Mouse (Mus musculus) midbrain, embryonic 12.5 days (tissue): ENCODE measurements around the gene Soat1. TPM values are rescaled to one million over a fixed set of nuclear protein-coding genes. Genes with fewer than 3 reads are reported as not detected.
"Not testable (repeated sequence)": the region's sequence is repeated elsewhere in the genome, so short reads cannot be mapped to it uniquely, and the experiment has no call there.

Experiments
- ATAC-seq: fragments of 200-750 bp; cut with Nextera tagmentation; 2 replicates; pipeline ENCODE4 v1.8.0; 2017; ENCODE audit warnings: low read depth, moderate TSS enrichment, moderate library complexity; ENCODE audit not compliant: low FRiP score
- H3K27ac ChIP-seq: fragments of 300-500 bp; sonication (generic); replicated peaks from 2 replicates; pipeline ENCODE4 v1.5.1; 2016; ENCODE audit warnings: mild to moderate bottlenecking
- H3K27me3 ChIP-seq: fragments of 300-500 bp; sonication (generic); 2 replicates; pipeline ENCODE4 v1.6.1; 2016; ENCODE audit warnings: mild to moderate bottlenecking
- H3K36me3 ChIP-seq: fragments of 300-500 bp; sonication (generic); 2 replicates; pipeline ENCODE4 v1.6.1; 2016
- H3K4me1 ChIP-seq: fragments of 300-500 bp; sonication (generic); 2 replicates; pipeline ENCODE4 v1.6.1; 2016
- H3K4me2 ChIP-seq: fragments of 300-500 bp; sonication (generic); replicated peaks from 2 replicates; pipeline ENCODE4 v1.6.1; 2016; ENCODE audit warnings: mild to moderate bottlenecking, moderate library complexity
- H3K4me3 ChIP-seq: fragments of 300-500 bp; sonication (generic); 2 replicates; pipeline ENCODE4 v1.5.1; 2016; ENCODE audit warnings: mild to moderate bottlenecking
- H3K9ac ChIP-seq: fragments of 300-500 bp; sonication (generic); replicated peaks from 2 replicates; pipeline ENCODE4 v1.6.1; 2016; ENCODE audit warnings: mild to moderate bottlenecking, moderate library complexity
- H3K9me3 ChIP-seq: fragments of 300-500 bp; sonication (generic); 2 replicates; pipeline ENCODE4 v1.6.1; 2016; ENCODE audit warnings: mild to moderate bottlenecking
- WGBS: fragments of 180-500 bp; shearing (Covaris S2); methylation state at CpG from one replicate; pipeline ENCODE4 v1.1.7; 2016; 5-methylcytosine and 5-hydroxymethylcytosine counted together
- polyA plus RNA-seq: library from polyadenylated mRNA; unstranded; fragments of >200 nt; fragmentation: Nextera tagmentation; extraction: Ambion mirVana; gene quantifications from 2 replicates; pipeline ENCODE4 v1.2.1, GENCODE M21; 2016

The Soat1 gene
- 19.3 and 20.2 TPM in 2 replicates for polyA plus RNA-seq

- Histone ChIP-seq H3K36me3 (no peaks in the 10 kb centered on the region), H3K4me3 (peak within 1 kb of the TSS; percentile 83), H3K4me1 (peaks cover 13% of the 10 kb centered on the region; the same call in 1 of the 2 replicates), H3K27ac (peak within 1 kb of the TSS; percentile 68), H3K4me2 (peak within 1 kb of the TSS; percentile 85), H3K9me3 (no peaks in the 10 kb centered on the region), H3K9ac (peak within 1 kb of the TSS; percentile 79), H3K27me3 (no peaks in the 10 kb centered on the region)
- peak; percentile 97 for ATAC-seq
- WGBS: under 1% methylated on average over 35 of the region's 46 CpGs
Observed at GRCm38 (mm10) chr1:156473961-156474503, at the start of gene Soat1. Gene Soat1, minus strand, starts transcription at chr1:156474331.

GRCm38 (mm10) chr1:156523842-156524241, 49.7 kb upstream of the Soat1 start, which contains the start of gene Gm10031:
Gene Gm10031, plus strand, starts transcription at chr1:156524012.
- not testable (repeated sequence) for H3K9me3 ChIP-seq, H3K4me3 ChIP-seq, H3K4me1 ChIP-seq, H3K27me3 ChIP-seq, H3K36me3 ChIP-seq, H3K27ac ChIP-seq, H3K4me2 ChIP-seq, H3K9ac ChIP-seq
- 92% methylated on average over 22 of the region's 22 CpGs for WGBS
- ATAC-seq: peak; percentile 80; the same call in 1 of the 2 replicates

- Histone ChIP-seq H3K36me3 (no peaks in the 10 kb centered on the region), H3K4me1 (no peaks in the 10 kb centered on the region), H3K9ac (no peak overlapping the region), H3K4me2 (no peak overlapping the region), H3K27ac (no peak overlapping the region), H3K4me3 (no peak overlapping the region), H3K9me3 (no peaks in the 10 kb centered on the region), H3K27me3 (no peaks in the 10 kb centered on the region)
- no peak for ATAC-seq
- WGBS: 61% methylated on average over 15 of the region's 15 CpGs
Observed at GRCm38 (mm10) chr1:156521796-156522517, 47.8 kb upstream of the Soat1 start.

GRCm38 (mm10) chr1:156520136-156520780, 46.1 kb upstream of the Soat1 start:
- Histone ChIP-seq H3K36me3 (no peaks in the 10 kb centered on the region), H3K9ac (no peak overlapping the region), H3K9me3 (no peaks in the 10 kb centered on the region), H3K4me2 (no peak overlapping the region), H3K27me3 (no peaks in the 10 kb centered on the region), H3K27ac (no peak overlapping the region), H3K4me1 (no peaks in the 10 kb centered on the region), H3K4me3 (no peak overlapping the region)
- WGBS: 79% methylated on average over 3 of the region's 3 CpGs
- no peak for ATAC-seq

- H3K27me3 ChIP-seq: no peaks in the 10 kb centered on the region
- no peak overlapping the region for H3K4me3 ChIP-seq
- H3K36me3 ChIP-seq: no peaks in the 10 kb centered on the region
- H3K9me3 ChIP-seq: no peaks in the 10 kb centered on the region
- ATAC-seq: no peak
- no peak overlapping the region for H3K9ac ChIP-seq
- WGBS: 78% methylated on average over 3 of the region's 3 CpGs
- H3K4me2 ChIP-seq: no peak overlapping the region
- no peaks in the 10 kb centered on the region for H3K4me1 ChIP-seq
- no peak overlapping the region for H3K27ac ChIP-seq
Observed at GRCm38 (mm10) chr1:156507753-156508152, 33.6 kb upstream of the Soat1 start.

- Histone ChIP-seq H3K4me3 (no peak overlapping the region), H3K27me3 (no peaks in the 10 kb centered on the region), H3K27ac (no peak overlapping the region), H3K36me3 (no peaks in the 10 kb centered on the region), H3K9me3 (no peaks in the 10 kb centered on the region), H3K9ac (no peak overlapping the region), H3K4me1 (no peaks in the 10 kb centered on the region), H3K4me2 (no peak overlapping the region)
- no peak for ATAC-seq
- WGBS: 82% methylated on average over 2 of the region's 2 CpGs
Observed at GRCm38 (mm10) chr1:156505901-156506300, 31.8 kb upstream of the Soat1 start.

GRCm38 (mm10) chr1:156504945-156505523, 30.9 kb upstream of the Soat1 start:
- ATAC-seq: no peak
- no peak overlapping the region for H3K4me2 ChIP-seq
- WGBS: 81% methylated on average over 5 of the region's 5 CpGs

GRCm38 (mm10) chr1:156496910-156497309, 22.8 kb upstream of the Soat1 start:
- H3K9me3 ChIP-seq: no peaks in the 10 kb centered on the region
- no peaks in the 10 kb centered on the region for H3K4me1 ChIP-seq
- no peaks in the 10 kb centered on the region for H3K36me3 ChIP-seq
- no peak for ATAC-seq
- no peak overlapping the region for H3K27ac ChIP-seq
- H3K9ac ChIP-seq: no peak overlapping the region
- no peak overlapping the region for H3K4me3 ChIP-seq
- no peaks in the 10 kb centered on the region for H3K27me3 ChIP-seq
- 85% methylated on average over 5 of the region's 5 CpGs for WGBS
- no peak overlapping the region for H3K4me2 ChIP-seq

More at GRCm38 (mm10) chr1:156504945-156505523, 30.9 kb upstream of the Soat1 start:
- Histone ChIP-seq H3K27me3 (no peaks in the 10 kb centered on the region), H3K4me3 (no peak overlapping the region), H3K9ac (no peak overlapping the region), H3K36me3 (no peaks in the 10 kb centered on the region), H3K4me1 (no peaks in the 10 kb centered on the region), H3K27ac (no peak overlapping the region), H3K9me3 (no peaks in the 10 kb centered on the region)

- no peak overlapping the region for H3K4me2 ChIP-seq
- no peaks in the 10 kb centered on the region for H3K27me3 ChIP-seq
- no peak overlapping the region for H3K4me3 ChIP-seq
- H3K9me3 ChIP-seq: no peaks in the 10 kb centered on the region
- no peak overlapping the region for H3K27ac ChIP-seq
- H3K36me3 ChIP-seq: no peaks in the 10 kb centered on the region
- WGBS: 81% methylated on average over 8 of the region's 8 CpGs
- no peak for ATAC-seq
- H3K9ac ChIP-seq: no peak overlapping the region
- no peaks in the 10 kb centered on the region for H3K4me1 ChIP-seq
Observed at GRCm38 (mm10) chr1:156495025-156495424, 20.9 kb upstream of the Soat1 start.

GRCm38 (mm10) chr1:156491226-156491796, 17.2 kb upstream of the Soat1 start:
- no peaks in the 10 kb centered on the region for H3K36me3 ChIP-seq
- WGBS: 84% methylated on average over 4 of the region's 4 CpGs
- ATAC-seq: no peak
- H3K27ac ChIP-seq: no peak overlapping the region
- no peaks in the 10 kb centered on the region for H3K9me3 ChIP-seq
- no peak overlapping the region for H3K4me3 ChIP-seq
- no peak overlapping the region for H3K4me2 ChIP-seq
- H3K4me1 ChIP-seq: no peaks in the 10 kb centered on the region
- H3K27me3 ChIP-seq: no peaks in the 10 kb centered on the region
- H3K9ac ChIP-seq: no peak overlapping the region

- ATAC-seq: no peak
- Histone ChIP-seq H3K4me2 (no peak overlapping the region), H3K4me1 (no peaks in the 10 kb centered on the region), H3K4me3 (no peak overlapping the region), H3K36me3 (no peaks in the 10 kb centered on the region), H3K9ac (no peak overlapping the region), H3K9me3 (no peaks in the 10 kb centered on the region), H3K27me3 (no peaks in the 10 kb centered on the region), H3K27ac (no peak overlapping the region)
- WGBS: 93% methylated on average over 5 of the region's 5 CpGs
Observed at GRCm38 (mm10) chr1:156488031-156488430, 13.9 kb upstream of the Soat1 start.

- no peak for ATAC-seq
- H3K9ac ChIP-seq: no peak overlapping the region
- H3K9me3 ChIP-seq: no peaks in the 10 kb centered on the region
- no peaks in the 10 kb centered on the region for H3K4me1 ChIP-seq
- no peak overlapping the region for H3K4me3 ChIP-seq
- no peaks in the 10 kb centered on the region for H3K36me3 ChIP-seq
- H3K27ac ChIP-seq: no peak overlapping the region
- H3K4me2 ChIP-seq: no peak overlapping the region
- H3K27me3 ChIP-seq: no peaks in the 10 kb centered on the region
- WGBS: 94% methylated on average over 7 of the region's 7 CpGs
Observed at GRCm38 (mm10) chr1:156487498-156487897, 13.4 kb upstream of the Soat1 start.
